Mouse (Mus musculus): ENCODE data around the gene Gbp8. TPM values are rescaled to one million over a fixed set of nuclear protein-coding genes. Genes with fewer than 3 reads are reported as not detected.
"Not testable (repeated sequence)": the region's sequence is repeated elsewhere in the genome, so short reads cannot be mapped to it uniquely, and the experiment has no call there.

Gene Gbp8
- total RNA-seq (2014; rRNA removed) (1.3 TPM in 1 of 2 replicates, not detected in the other), polyA plus RNA-seq (2015; fragmentation: Nextera tagmentation; extraction: Ambion mirVana) (0.33 and 0.40 TPM in 2 replicates)

DNA sequence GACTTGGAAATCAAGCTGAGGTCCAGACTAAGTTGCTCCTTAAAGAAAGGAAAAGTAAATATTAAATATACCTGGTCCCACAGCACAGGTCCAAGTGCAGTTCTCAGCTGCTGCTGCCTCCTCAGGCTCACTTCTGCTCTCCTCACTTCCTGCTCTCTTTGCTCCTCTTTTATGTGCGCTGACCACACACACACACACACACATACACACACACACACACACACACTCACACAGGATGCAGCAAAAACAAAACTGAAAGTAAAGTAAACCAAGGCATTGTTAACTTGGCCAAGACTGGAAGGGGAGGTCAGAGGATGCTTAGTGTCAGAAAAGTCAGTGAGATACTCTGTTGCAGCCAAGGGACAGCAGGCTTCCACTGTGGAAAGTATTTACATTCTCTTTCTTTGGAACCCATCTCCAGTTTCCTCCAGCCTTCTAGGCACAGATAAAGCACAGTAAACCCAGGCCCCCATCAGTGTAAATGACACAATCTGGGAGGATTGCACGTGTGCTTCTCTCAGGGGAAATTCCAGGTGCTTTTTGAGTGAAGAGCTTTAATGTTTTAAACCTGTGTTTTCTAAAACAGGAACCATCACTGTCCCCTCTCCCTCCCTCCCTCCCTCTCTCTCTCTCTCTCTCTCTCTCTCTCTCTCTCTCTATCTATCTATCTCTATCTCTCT is at the start of gene Gbp8, which contains the start of the genes Gbp9 and Gbp4:
Gene Gbp8, minus strand, starts transcription at position 132 of the 680 bp plus-strand sequence.
Gene Gbp9, minus strand, starts transcription at position 131 of the 680 bp plus-strand sequence.
Gene Gbp4, minus strand, starts transcription at position 178 of the 680 bp plus-strand sequence.
- not testable (repeated sequence) for H3K4me2 ChIP-seq (ENCODE audit: low read depth, low read length); H3K27ac ChIP-seq; ATAC-seq; H3K4me3 ChIP-seq (ENCODE audit: low read length); H3K36me3 ChIP-seq (ENCODE audit: insufficient read depth, low read length); H3K27me3 ChIP-seq (ENCODE audit: insufficient read depth, low read length); H3K9ac ChIP-seq (replicated peaks; ENCODE audit: low read length); DNase-seq (ENCODE audit: low spot score); H3K4me1 ChIP-seq (ENCODE audit: insufficient read depth, low read length); H3K9me3 ChIP-seq (ENCODE audit: low read length)
- WGBS = 24% methylated on average over 2 of the region's 2 CpGs

DNA sequence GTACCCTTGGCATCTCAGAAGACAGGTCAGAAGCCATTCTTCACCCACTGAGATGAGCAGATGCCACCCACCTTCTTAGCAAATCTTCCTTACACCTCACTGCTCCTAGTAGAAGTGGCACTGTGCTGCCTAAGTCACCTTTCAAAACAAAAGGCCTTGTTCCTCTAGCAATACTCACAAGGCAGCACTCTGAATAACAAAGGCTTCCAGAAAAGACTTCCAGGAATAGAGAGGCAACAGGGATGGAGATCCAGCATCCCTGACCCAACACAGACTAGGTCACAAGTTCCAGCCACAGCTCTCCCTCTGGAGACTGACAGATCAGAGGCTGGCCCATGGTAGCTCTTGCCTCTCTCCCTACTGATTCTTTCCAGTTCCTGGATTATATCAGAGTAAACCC is 42.1 kb upstream of the Gbp8 start:
- H3K4me1 ChIP-seq (ENCODE audit: insufficient read depth, low read length) = no peaks in the 10 kb centered on the region
- no peak overlapping the region for H3K4me2 ChIP-seq (ENCODE audit: low read depth, low read length)
- H3K36me3 ChIP-seq (ENCODE audit: insufficient read depth, low read length) = no peaks in the 10 kb centered on the region
- no peaks in the 10 kb centered on the region for H3K9me3 ChIP-seq (ENCODE audit: low read length)
- DNase-seq (ENCODE audit: low spot score) (no peak), ATAC-seq (no peak)
- no peak overlapping the region for H3K27ac ChIP-seq
- H3K27me3 ChIP-seq (ENCODE audit: insufficient read depth, low read length) = no peaks in the 10 kb centered on the region
- TF ChIP-seq CTCF (IDR thresholded peaks at IDR 0.05; ENCODE audit: low read depth) = no peak
- no peak overlapping the region for H3K9ac ChIP-seq (replicated peaks; ENCODE audit: low read length)
- H3K4me3 ChIP-seq (ENCODE audit: low read length) = no peak overlapping the region

GRCm38 (mm10) chr5:105156582-105156981 is 17.2 kb upstream of the Gbp8 start:
- ATAC-seq (no peak), DNase-seq (ENCODE audit: low spot score) (no peak)
- Histone ChIP-seq H3K27me3 (ENCODE audit: insufficient read depth, low read length) (no peaks in the 10 kb centered on the region), H3K4me3 (ENCODE audit: low read length) (no peak overlapping the region), H3K4me2 (ENCODE audit: low read depth, low read length) (no peak overlapping the region), H3K9ac (replicated peaks; ENCODE audit: low read length) (no peak overlapping the region), H3K9me3 (ENCODE audit: low read length) (no peaks in the 10 kb centered on the region), H3K4me1 (ENCODE audit: insufficient read depth, low read length) (no peaks in the 10 kb centered on the region), H3K36me3 (ENCODE audit: insufficient read depth, low read length) (no peaks in the 10 kb centered on the region), H3K27ac (no peak overlapping the region)
- TF ChIP-seq CTCF (IDR thresholded peaks at IDR 0.05; ENCODE audit: low read depth) = no peak
- WGBS = 87% methylated on average over 5 of the region's 5 CpGs

GRCm38 (mm10) chr5:105154049-105154448 is 14.7 kb upstream of the Gbp8 start:
- no peaks in the 10 kb centered on the region for H3K9me3 ChIP-seq (ENCODE audit: low read length)
- H3K36me3 ChIP-seq (ENCODE audit: insufficient read depth, low read length) = no peaks in the 10 kb centered on the region
- H3K4me3 ChIP-seq (ENCODE audit: low read length) = no peak overlapping the region
- H3K27ac ChIP-seq = no peak overlapping the region
- no peaks in the 10 kb centered on the region for H3K4me1 ChIP-seq (ENCODE audit: insufficient read depth, low read length)
- H3K9ac ChIP-seq (replicated peaks; ENCODE audit: low read length) = no peak overlapping the region
- no peak overlapping the region for H3K4me2 ChIP-seq (ENCODE audit: low read depth, low read length)
- no peaks in the 10 kb centered on the region for H3K27me3 ChIP-seq (ENCODE audit: insufficient read depth, low read length)
- ATAC-seq = no peak
- TF ChIP-seq CTCF (IDR thresholded peaks at IDR 0.05; ENCODE audit: low read depth) = no peak
- no peak for DNase-seq (ENCODE audit: low spot score)

- not testable (repeated sequence) for H3K4me1 ChIP-seq (ENCODE audit: insufficient read depth, low read length); H3K9me3 ChIP-seq (ENCODE audit: low read length)
These were observed 8.7 kb upstream of the Gbp8 start for GRCm38 (mm10) chr5:105148062-105148461.

GRCm38 (mm10) chr5:105146447-105146846 is 7.1 kb upstream of the Gbp8 start:
- Histone ChIP-seq H3K9ac (replicated peaks; ENCODE audit: low read length) (no peak overlapping the region), H3K4me1 (ENCODE audit: insufficient read depth, low read length) (no peaks in the 10 kb centered on the region), H3K9me3 (ENCODE audit: low read length) (no peaks in the 10 kb centered on the region), H3K4me2 (ENCODE audit: low read depth, low read length) (no peak overlapping the region), H3K4me3 (ENCODE audit: low read length) (no peak overlapping the region), H3K36me3 (ENCODE audit: insufficient read depth, low read length) (no peaks in the 10 kb centered on the region), H3K27ac (no peak overlapping the region), H3K27me3 (ENCODE audit: insufficient read depth, low read length) (no peaks in the 10 kb centered on the region)
- DNase-seq (ENCODE audit: low spot score) (no peak), ATAC-seq (no peak)
- TF ChIP-seq CTCF (IDR thresholded peaks at IDR 0.05; ENCODE audit: low read depth) = no peak

More at GRCm38 (mm10) chr5:105148062-105148461, 8.7 kb upstream of the Gbp8 start:
- not testable (repeated sequence) for H3K36me3 ChIP-seq (ENCODE audit: insufficient read depth, low read length); H3K4me2 ChIP-seq (ENCODE audit: low read depth, low read length); H3K27me3 ChIP-seq (ENCODE audit: insufficient read depth, low read length); H3K4me3 ChIP-seq (ENCODE audit: low read length); ATAC-seq; H3K9ac ChIP-seq (replicated peaks; ENCODE audit: low read length); DNase-seq (ENCODE audit: low spot score); H3K27ac ChIP-seq
- 62% methylated on average over 2 of the region's 2 CpGs for WGBS

- not testable (repeated sequence) for H3K27ac ChIP-seq; ATAC-seq; H3K9ac ChIP-seq (replicated peaks; ENCODE audit: low read length); H3K36me3 ChIP-seq (ENCODE audit: insufficient read depth, low read length); H3K27me3 ChIP-seq (ENCODE audit: insufficient read depth, low read length); DNase-seq (ENCODE audit: low spot score); H3K4me1 ChIP-seq (ENCODE audit: insufficient read depth, low read length); H3K9me3 ChIP-seq (ENCODE audit: low read length); H3K4me2 ChIP-seq (ENCODE audit: low read depth, low read length); H3K4me3 ChIP-seq (ENCODE audit: low read length)
- 43% methylated on average over 3 of the region's 3 CpGs for WGBS
These were observed 6.4 kb upstream of the Gbp8 start for GRCm38 (mm10) chr5:105145731-105146130.

GRCm38 (mm10) chr5:105140089-105140810 is 910 bp upstream of the Gbp8 start:
- H3K27me3 ChIP-seq (ENCODE audit: insufficient read depth, low read length); H3K27ac ChIP-seq; H3K4me1 ChIP-seq (ENCODE audit: insufficient read depth, low read length); ATAC-seq; H3K4me3 ChIP-seq (ENCODE audit: low read length); H3K9ac ChIP-seq (replicated peaks; ENCODE audit: low read length); H3K36me3 ChIP-seq (ENCODE audit: insufficient read depth, low read length); DNase-seq (ENCODE audit: low spot score); H3K9me3 ChIP-seq (ENCODE audit: low read length); H3K4me2 ChIP-seq (ENCODE audit: low read depth, low read length): not testable (repeated sequence)
- 32% methylated on average over 2 of the region's 2 CpGs for WGBS
